Mouse (Mus musculus) hindbrain, embryonic 14.5 days (tissue): Measurements from ENCODE around the gene Ackr2. TPM values are rescaled to one million over a fixed set of nuclear protein-coding genes. Genes with fewer than 3 reads are reported as not detected.

Experiments used
- ATAC-seq: fragments of 200-750 bp; cut with Nextera tagmentation; 2 replicates; pipeline ENCODE4 v1.8.0; 2017; ENCODE audit warnings: moderate number of reproducible peaks, mild to moderate bottlenecking, moderate TSS enrichment, moderate library complexity; ENCODE audit not compliant: low FRiP score
- DNase-seq: peaks from one replicate; pipeline ENCODE4 v3.0.0-alpha.2; 2015; ENCODE audit warnings: low spot score
- H3K27ac ChIP-seq: fragments of 300-500 bp; sonication (generic); 2 replicates; pipeline ENCODE4 v1.5.1; 2014; ENCODE audit warnings: mild to moderate bottlenecking, moderate library complexity
- H3K27me3 ChIP-seq: fragments of 300-500 bp; sonication (generic); 2 replicates; pipeline ENCODE4 v1.6.1; 2014; ENCODE audit warnings: mild to moderate bottlenecking, low read length, mixed read lengths; ENCODE audit not compliant: control insufficient read depth, insufficient read depth
- H3K36me3 ChIP-seq: fragments of 300-500 bp; sonication (generic); replicated peaks from 2 replicates; pipeline ENCODE4 v1.6.1; 2014; ENCODE audit not compliant: control insufficient read depth, insufficient read depth
- H3K4me1 ChIP-seq: fragments of 300-500 bp; sonication (generic); replicated peaks from 2 replicates; pipeline ENCODE4 v1.6.1; 2014; ENCODE audit warnings: antibody characterized with exemption, low read length, mixed read lengths; ENCODE audit not compliant: control insufficient read depth, insufficient read depth
- H3K4me2 ChIP-seq: fragments of 300-500 bp; sonication (generic); replicated peaks from 2 replicates; pipeline ENCODE4 v1.6.1; 2014; ENCODE audit warnings: mild to moderate bottlenecking, moderate library complexity
- H3K4me3 ChIP-seq: fragments of 300-500 bp; sonication (generic); replicated peaks from 2 replicates; pipeline ENCODE4 v1.5.1; 2014; ENCODE audit warnings: mild to moderate bottlenecking, low read length
- H3K9ac ChIP-seq: fragments of 300-500 bp; sonication (generic); 2 replicates; pipeline ENCODE4 v1.6.1; 2014
- H3K9me3 ChIP-seq: fragments of 300-500 bp; sonication (generic); 2 replicates; pipeline ENCODE4 v1.6.1; 2016; ENCODE audit warnings: low read length; ENCODE audit not compliant: control insufficient read depth
- WGBS: fragments of 180-500 bp; shearing (Covaris S2); extraction: QIAGEN DNeasy Blood & Tissue Kit; methylation state at CpG from one replicate; pipeline ENCODE4 v1.1.7; 2014; 5-methylcytosine and 5-hydroxymethylcytosine counted together
- polyA plus RNA-seq: library from polyadenylated mRNA; unstranded; fragments of >200 nt; fragmentation: Nextera tagmentation; extraction: Ambion mirVana; gene quantifications from 2 replicates; pipeline ENCODE4 v1.2.1, GENCODE M21; 2014

Gene Ackr2
- polyA plus RNA-seq, 1 experiment from 2014 or later = 2.4 TPM

- no peak for ATAC-seq
These were observed 10.2 kb downstream of the Ackr2 start for GRCm38 (mm10) chr9:121908321-121908720.

DNA sequence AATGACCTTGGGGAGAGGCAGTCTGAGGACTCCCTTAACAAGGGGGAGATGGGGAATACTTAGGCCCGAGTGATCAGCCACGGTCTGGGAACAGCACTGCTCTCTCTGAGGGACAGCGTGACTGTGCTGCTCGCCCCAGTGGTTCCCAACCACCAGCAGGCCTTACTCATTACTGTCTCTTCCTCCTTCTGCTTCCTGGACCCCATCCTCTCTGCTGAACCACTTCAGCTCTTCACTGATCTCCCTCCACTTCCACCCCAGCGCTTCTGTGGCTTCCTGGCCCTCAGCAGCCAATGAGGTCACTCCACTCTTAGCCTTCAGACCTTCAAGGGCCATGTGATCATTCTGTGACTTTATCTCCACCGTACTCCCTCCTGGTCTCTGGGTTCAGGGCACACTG lies 11.5 kb downstream of the Ackr2 start:
- no peaks in the 10 kb centered on the region for H3K4me1 ChIP-seq
- H3K9me3 ChIP-seq = no peaks in the 10 kb centered on the region
- no peaks in the 10 kb centered on the region for H3K36me3 ChIP-seq
- DNase-seq (no peak), ATAC-seq (no peak)
- H3K4me3 ChIP-seq = no peak overlapping the region
- no peaks in the 10 kb centered on the region for H3K27me3 ChIP-seq
- H3K4me2 ChIP-seq = no peak overlapping the region
- WGBS = 82% methylated on average over 6 of the region's 6 CpGs
- no peak overlapping the region for H3K9ac ChIP-seq
- H3K27ac ChIP-seq = no peak overlapping the region

More at GRCm38 (mm10) chr9:121908321-121908720, 10.2 kb downstream of the Ackr2 start:
- Histone ChIP-seq H3K9me3 (no peaks in the 10 kb centered on the region), H3K27me3 (no peaks in the 10 kb centered on the region), H3K4me3 (no peak overlapping the region), H3K4me2 (no peak overlapping the region), H3K36me3 (no peaks in the 10 kb centered on the region), H3K4me1 (no peaks in the 10 kb centered on the region), H3K9ac (no peak overlapping the region), H3K27ac (no peak overlapping the region)
- DNase-seq = no peak
- 93% methylated on average over 17 of the region's 17 CpGs for WGBS

GRCm38 (mm10) chr9:121911196-121911595 lies 13.0 kb downstream of the Ackr2 start:
- Histone ChIP-seq H3K9me3 (no peaks in the 10 kb centered on the region), H3K27ac (no peak overlapping the region), H3K27me3 (no peaks in the 10 kb centered on the region), H3K36me3 (no peaks in the 10 kb centered on the region), H3K4me1 (no peaks in the 10 kb centered on the region), H3K9ac (no peak overlapping the region), H3K4me2 (no peak overlapping the region), H3K4me3 (no peak overlapping the region)
- WGBS = 90% methylated on average over 7 of the region's 7 CpGs
- ATAC-seq = no peak
- no peak for DNase-seq

- Histone ChIP-seq H3K9me3 (no peaks in the 10 kb centered on the region), H3K27ac (no peak overlapping the region), H3K9ac (no peak overlapping the region), H3K4me3 (no peak overlapping the region), H3K36me3 (no peaks in the 10 kb centered on the region), H3K4me2 (no peak overlapping the region), H3K4me1 (no peaks in the 10 kb centered on the region), H3K27me3 (no peaks in the 10 kb centered on the region)
- ATAC-seq (no peak), DNase-seq (no peak)
- 87% methylated on average over 4 of the region's 4 CpGs for WGBS
These were observed 14.6 kb downstream of the Ackr2 start for GRCm38 (mm10) chr9:121912786-121913185.

DNA sequence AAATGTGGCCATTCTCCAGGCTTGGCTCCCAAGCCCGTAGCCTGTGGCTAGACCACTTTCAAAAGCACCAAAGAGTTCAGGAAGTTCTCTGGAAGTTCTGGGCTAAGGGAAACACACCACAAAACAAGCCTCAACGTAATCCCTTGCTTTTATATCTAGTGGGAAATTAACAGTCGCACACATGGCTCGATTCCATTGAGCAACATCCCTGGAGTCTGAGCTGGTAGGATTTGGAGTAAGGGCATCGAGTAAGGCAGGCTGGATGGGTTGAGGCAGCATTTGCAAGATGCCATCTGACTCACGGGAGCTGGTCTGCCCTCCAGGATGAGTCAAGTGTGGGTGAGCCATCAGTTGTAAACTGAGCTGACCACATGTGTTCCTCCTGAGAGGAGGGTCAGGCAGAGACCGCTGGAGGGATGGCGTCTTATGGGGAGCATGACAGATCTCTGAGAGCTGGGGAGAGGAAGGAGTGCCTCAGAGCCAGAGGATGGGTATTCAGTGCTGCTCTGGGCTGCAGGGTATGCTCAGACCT lies 16.1 kb downstream of the Ackr2 start:
- Histone ChIP-seq H3K27me3 (no peaks in the 10 kb centered on the region), H3K27ac (no peak overlapping the region), H3K4me2 (no peak overlapping the region), H3K4me3 (no peak overlapping the region), H3K9ac (no peak overlapping the region), H3K36me3 (no peaks in the 10 kb centered on the region), H3K9me3 (no peaks in the 10 kb centered on the region), H3K4me1 (no peaks in the 10 kb centered on the region)
- no peak for DNase-seq
- no peak for ATAC-seq
- 82% methylated on average over 8 of the region's 8 CpGs for WGBS

GRCm38 (mm10) chr9:121915056-121915455 lies 16.9 kb downstream of the Ackr2 start:
- Histone ChIP-seq H3K27ac (no peak overlapping the region), H3K27me3 (no peaks in the 10 kb centered on the region), H3K4me2 (no peak overlapping the region), H3K4me3 (no peak overlapping the region), H3K4me1 (no peaks in the 10 kb centered on the region), H3K9ac (no peak overlapping the region), H3K36me3 (no peaks in the 10 kb centered on the region), H3K9me3 (no peaks in the 10 kb centered on the region)
- ATAC-seq (no peak), DNase-seq (no peak)
- 95% methylated on average over 10 of the region's 10 CpGs for WGBS

DNA sequence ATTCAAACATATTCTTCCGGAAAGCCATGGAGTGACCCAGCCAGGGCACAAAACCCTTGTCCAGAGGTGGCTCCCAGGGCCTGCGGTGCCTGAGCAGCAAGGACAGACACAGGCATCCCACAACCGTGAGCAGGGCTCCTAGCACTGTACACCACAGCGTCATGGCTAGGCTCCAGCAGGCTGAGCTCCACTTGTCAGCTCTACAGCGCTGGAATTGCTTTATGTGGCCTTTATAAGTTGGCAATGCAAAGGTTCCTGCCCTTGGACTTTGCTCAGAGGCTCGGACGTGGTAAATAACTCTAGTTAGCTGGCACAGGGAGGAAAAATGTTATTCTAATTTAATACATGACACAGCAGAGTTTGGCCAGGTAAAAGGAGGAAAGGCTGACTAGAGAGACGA lies 17.9 kb downstream of the Ackr2 start, which contains the start of gene Cyp8b1:
TSS of gene Cyp8b1 (minus strand) at position 204 of the 400 bp plus-strand sequence.
- H3K4me2 ChIP-seq = no peak within 1 kb of the TSS
- no peak within 1 kb of the TSS for H3K27ac ChIP-seq
- ATAC-seq (no peak), DNase-seq (no peak)
- no peaks in the 10 kb centered on the region for H3K27me3 ChIP-seq
- no peaks in the 10 kb centered on the region for H3K4me1 ChIP-seq
- H3K9ac ChIP-seq = no peak within 1 kb of the TSS
- no peaks in the 10 kb centered on the region for H3K36me3 ChIP-seq
- H3K9me3 ChIP-seq = no peaks in the 10 kb centered on the region
- 88% methylated on average over 8 of the region's 8 CpGs for WGBS
- no peak within 1 kb of the TSS for H3K4me3 ChIP-seq

GRCm38 (mm10) chr9:121919027-121919501 lies 20.9 kb downstream of the Ackr2 start:
- 80% methylated on average over 10 of the region's 10 CpGs for WGBS
- Histone ChIP-seq H3K4me2 (no peak overlapping the region), H3K4me1 (no peaks in the 10 kb centered on the region), H3K27me3 (no peaks in the 10 kb centered on the region), H3K4me3 (no peak overlapping the region), H3K9me3 (no peaks in the 10 kb centered on the region), H3K36me3 (no peaks in the 10 kb centered on the region), H3K9ac (no peak overlapping the region), H3K27ac (no peak overlapping the region)
- DNase-seq = no peak
- no peak for ATAC-seq

- Histone ChIP-seq H3K27me3 (no peaks in the 10 kb centered on the region), H3K4me3 (no peak overlapping the region), H3K36me3 (no peaks in the 10 kb centered on the region), H3K9ac (no peak overlapping the region), H3K27ac (no peak overlapping the region), H3K4me1 (no peaks in the 10 kb centered on the region), H3K4me2 (no peak overlapping the region), H3K9me3 (no peaks in the 10 kb centered on the region)
- DNase-seq (no peak), ATAC-seq (no peak)
- WGBS = 87% methylated on average over 8 of the region's 8 CpGs
These were observed 25.3 kb downstream of the Ackr2 start for GRCm38 (mm10) chr9:121923443-121923842.

DNA sequence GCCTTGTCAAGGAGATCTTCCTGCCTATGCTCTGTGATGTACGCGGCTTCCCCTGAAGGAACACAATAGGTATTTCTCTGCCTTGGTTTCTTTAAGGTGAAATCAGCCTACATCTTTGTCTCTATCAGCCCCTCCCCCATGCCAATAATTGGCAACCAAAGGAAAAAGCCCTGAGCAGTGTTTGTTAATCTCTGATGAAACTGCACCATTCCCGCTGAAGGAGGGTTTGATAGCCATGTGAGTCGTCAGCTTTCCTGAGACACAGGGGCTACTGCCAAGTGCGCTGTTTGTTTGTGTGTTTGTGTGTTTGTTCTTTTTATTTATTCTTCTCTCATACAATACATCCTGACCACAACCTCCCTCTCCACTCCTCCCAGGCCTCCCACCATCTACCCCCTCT lies 25.8 kb downstream of the Ackr2 start:
- no peak for ATAC-seq
- no peak for DNase-seq
- Histone ChIP-seq H3K9me3 (no peaks in the 10 kb centered on the region), H3K4me2 (no peak overlapping the region), H3K36me3 (no peaks in the 10 kb centered on the region), H3K9ac (no peak overlapping the region), H3K4me3 (no peak overlapping the region), H3K27me3 (no peaks in the 10 kb centered on the region), H3K4me1 (no peaks in the 10 kb centered on the region), H3K27ac (no peak overlapping the region)
- 78% methylated on average over 5 of the region's 5 CpGs for WGBS
